Mouse (Mus musculus): ENCODE results near the gene Meis1.

Meis1 gene

DNA sequence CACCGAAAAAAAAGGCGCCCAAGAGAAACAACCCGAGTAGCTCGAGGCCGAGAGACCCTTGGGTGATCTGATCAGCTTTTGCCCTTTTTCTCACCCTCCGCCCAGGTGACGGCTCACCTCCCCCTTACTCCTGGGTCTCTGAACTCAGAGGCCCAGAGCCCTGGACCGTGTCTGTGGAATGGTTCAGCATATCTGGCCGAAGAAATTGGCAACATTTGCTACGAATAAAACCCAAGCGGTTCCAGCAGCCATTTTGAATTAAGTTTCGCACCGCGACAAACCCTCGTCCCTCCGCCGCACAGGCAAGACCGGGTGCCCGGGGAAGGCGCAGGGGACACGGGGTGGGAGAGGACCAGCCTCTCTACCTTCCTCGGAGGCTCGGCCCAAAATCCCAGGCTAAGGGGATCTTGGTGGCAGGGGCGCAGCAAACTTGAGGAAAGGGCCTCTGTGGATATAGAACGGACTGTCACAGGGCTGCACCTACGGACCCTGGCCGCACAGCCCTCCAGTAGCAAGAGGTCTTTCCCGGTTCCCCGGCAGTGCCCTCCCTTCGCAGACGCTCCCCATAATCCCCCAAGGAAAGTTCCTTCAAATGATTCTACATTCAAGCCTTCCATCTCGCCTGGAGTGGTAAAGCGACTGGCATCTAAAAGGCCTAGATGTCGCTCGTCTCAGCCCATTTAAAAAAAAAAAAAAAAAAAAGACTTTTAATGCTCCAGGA is 4.2 kb downstream of the Meis1 start:
- no peak for DNase-seq

- no peak for DNase-seq
These were observed 4.7 kb downstream of the Meis1 start for GRCm38 (mm10) chr11:19014113-19014440.

GRCm38 (mm10) chr11:19013141-19014112 is 5.4 kb downstream of the Meis1 start:
- DNase-seq = no peak

GRCm38 (mm10) chr11:19012463-19013115 is 6.2 kb downstream of the Meis1 start:
- DNase-seq = no peak

- DNase-seq = no peak
These were observed 6.8 kb downstream of the Meis1 start for GRCm38 (mm10) chr11:19012001-19012400.

- no peak for DNase-seq
These were observed 7.5 kb downstream of the Meis1 start for GRCm38 (mm10) chr11:19011108-19011805.

GRCm38 (mm10) chr11:19010396-19010811 is 8.4 kb downstream of the Meis1 start:
- no peak for DNase-seq

- DNase-seq = no peak
These were observed 9.0 kb downstream of the Meis1 start for GRCm38 (mm10) chr11:19009536-19010395.

- no peak for DNase-seq
These were observed 10.0 kb downstream of the Meis1 start for GRCm38 (mm10) chr11:19008610-19009384.

DNA sequence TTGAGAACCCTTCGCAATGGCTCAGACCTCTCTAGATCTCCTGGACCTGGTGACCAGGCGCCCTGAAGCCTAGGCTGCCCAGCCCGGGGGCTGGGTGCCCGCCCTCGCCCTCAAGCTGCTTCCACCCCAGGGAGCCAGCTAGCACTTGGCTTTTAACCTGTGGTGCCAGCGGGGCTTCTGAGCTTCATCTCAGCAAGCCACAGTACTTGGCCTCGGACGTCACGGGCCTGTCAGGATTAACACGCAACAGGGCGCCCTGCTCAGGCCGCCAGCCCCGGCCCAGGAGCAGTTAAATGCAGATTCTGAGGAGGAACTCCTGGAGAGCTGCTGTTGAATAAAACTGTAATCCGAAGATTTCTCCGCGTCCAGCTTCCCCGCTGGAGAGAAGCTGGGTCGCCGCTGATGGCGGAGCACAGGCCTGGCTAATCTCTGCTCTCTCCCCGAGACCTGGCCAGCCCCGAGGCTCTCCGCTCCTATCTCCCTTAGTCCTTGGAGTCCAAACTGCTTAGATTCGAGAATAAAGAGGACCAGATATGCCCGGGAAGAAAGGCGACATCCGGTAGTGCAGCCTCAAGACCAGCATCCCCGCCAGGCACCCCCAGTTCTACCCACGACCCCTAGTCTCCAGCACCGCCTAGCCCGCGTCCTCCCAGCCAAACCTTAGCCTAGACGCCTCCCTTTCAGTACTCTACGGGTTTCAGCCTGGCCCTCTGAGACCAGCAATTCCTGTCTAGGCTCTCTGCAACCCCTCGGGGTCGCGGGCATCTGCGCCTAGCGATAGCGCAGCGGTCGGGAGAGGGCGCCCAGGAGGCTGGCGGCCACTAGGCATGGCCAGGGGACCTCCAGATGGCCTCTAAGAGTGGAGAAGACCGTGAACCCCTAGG is 11.0 kb downstream of the Meis1 start:
- DNase-seq = no peak

DNA sequence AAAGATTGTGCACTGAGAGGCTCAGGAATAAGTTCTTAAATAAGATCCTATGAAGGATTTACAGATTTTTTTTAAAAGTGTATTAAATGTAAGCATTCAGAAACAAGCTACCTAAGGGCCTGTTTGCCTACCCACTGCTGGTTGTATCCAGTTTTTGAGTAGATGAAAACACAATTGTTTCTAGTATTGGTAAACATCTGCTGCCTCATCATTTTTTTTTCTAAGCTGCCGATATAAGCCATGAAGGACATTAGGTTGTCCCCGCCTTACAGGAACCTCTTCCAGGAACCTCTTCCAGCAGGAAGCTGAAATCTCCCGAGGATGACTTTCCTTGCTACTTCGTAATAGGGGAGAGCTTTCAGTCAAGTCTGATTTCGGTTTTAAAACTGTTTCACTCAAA is 11.7 kb downstream of the Meis1 start:
- DNase-seq = no peak

DNA sequence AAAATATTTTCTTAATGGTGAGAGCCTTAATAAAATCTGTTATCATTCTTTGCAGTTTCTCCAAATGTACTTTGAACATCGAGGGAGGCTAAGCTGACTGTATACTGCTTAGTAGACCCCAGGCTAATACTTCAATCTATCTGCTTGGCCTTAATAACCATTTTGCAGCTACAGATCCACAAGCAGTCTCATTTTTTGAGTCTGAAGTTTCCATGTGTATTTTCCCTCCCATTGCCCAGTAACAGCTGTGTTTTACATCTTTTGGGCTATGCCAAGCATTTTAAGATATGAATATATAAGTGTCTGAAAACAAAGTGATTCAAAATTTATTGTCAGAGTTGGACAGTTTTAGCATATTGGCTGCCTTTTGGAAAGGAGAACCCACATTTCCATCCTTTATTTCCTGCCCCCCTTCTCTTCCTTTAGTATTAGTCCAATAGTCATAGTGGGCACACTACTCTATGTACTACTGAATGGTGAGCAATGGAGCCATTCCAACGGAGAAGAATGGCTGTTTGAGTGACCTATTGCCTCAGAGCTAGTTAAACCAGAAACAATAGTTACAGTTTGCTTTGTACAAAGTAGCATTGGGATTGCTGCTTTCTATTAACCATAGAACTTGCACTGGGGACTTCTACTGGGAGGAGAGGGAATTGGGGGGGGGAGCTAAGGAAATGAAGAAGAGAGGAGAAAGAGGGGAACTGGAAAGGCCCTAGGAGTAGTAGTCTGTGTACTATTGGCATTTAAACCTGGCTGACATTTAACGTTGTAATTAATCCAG is 12.7 kb downstream of the Meis1 start:
- no peak for DNase-seq

- DNase-seq = no peak
These were observed 13.5 kb downstream of the Meis1 start for GRCm38 (mm10) chr11:19005007-19005912.

GRCm38 (mm10) chr11:19003066-19003465 is 15.7 kb downstream of the Meis1 start:
- no peak for DNase-seq

DNA sequence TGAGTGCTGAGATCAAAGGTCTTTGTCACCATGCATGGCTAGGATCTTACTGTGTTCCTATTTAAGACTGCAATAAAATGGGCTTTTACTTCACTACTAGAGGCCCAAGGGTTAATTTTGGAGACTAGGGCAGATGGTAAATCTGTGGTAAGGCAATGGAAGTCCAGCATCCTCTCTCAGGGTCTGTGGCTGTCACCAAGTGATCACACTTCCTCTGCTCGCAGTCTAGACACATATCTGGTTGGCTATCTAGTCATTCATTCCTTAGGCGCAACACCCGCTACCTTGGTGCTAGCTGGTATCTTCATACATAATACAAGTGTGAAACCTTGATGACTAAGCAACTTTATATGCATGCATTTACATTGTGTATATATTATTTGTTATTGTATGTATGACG is 22.0 kb downstream of the Meis1 start:
- DNase-seq = no peak

DNA sequence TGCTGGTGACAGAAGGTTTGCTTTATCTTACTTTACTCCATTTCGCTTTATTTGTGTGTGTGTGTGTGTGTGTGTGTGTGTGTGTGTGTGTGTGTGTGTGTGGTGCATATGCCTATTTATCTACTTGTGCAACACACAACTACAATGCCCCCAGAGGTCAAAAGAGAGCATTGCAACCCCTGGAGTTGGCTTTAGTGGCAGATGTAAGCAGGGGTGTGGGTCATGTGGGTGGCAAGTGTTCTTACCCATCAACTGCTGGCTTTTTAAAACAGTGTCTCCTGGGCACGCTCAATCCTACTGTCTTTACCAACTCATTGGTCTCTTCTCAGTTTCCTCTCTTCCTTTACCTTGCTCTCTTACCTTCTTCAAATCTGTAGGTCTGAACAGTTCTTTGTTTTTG is 22.5 kb downstream of the Meis1 start:
- no peak for DNase-seq

- no peak for DNase-seq
These were observed 26.0 kb downstream of the Meis1 start for GRCm38 (mm10) chr11:18992796-18993195.

GRCm38 (mm10) chr11:18990244-18990677 is 28.5 kb downstream of the Meis1 start:
- DNase-seq = no peak

All from thymus, postnatal 36 days (tissue).